Mouse (Mus musculus): ENCODE data around the gene Dip2c. TPM values are rescaled to one million over a fixed set of nuclear protein-coding genes. Genes with fewer than 3 reads are reported as not detected.

The Dip2c gene
- polyA plus RNA-seq, 1 experiment from 2014 or later = 3.5 TPM

DNA sequence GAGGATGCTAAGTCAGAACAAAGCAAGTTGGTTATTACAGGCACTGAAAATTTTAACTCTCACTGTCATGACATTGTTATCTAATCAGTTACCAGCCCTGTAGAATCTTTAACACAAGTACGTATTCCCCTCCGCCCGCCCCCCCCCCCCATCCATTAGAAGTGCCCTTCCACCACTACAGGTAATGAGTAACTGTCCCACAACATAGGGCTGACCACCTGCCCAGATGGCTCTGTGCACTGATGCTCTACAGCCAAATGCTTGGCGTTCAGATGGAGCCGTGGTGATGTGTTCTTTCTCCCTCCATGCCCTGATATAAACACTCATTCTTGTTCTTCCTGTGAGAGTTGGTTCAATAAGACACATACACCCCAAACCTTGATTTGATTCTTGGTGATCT, 10.8 kb upstream of the Dip2c start:
- Histone ChIP-seq H3K9me3 (ENCODE audit: low read length) (no peaks in the 10 kb centered on the region), H3K36me3 (ENCODE audit: insufficient read depth, low read length) (no peaks in the 10 kb centered on the region), H3K9ac (replicated peaks; ENCODE audit: low read depth) (no peak overlapping the region), H3K4me2 (replicated peaks; ENCODE audit: low read depth, low read length) (no peak overlapping the region), H3K27ac (ENCODE audit: low read length) (no peak overlapping the region), H3K4me1 (ENCODE audit: insufficient read depth, low read depth, low read length) (no peaks in the 10 kb centered on the region), H3K4me3 (ENCODE audit: low read depth, low read length) (no peak overlapping the region), H3K27me3 (replicated peaks; ENCODE audit: insufficient read depth, low read length) (no peaks in the 10 kb centered on the region)
- no peak for TF ChIP-seq CTCF (IDR thresholded peaks at IDR 0.05)
- TF ChIP-seq EP300 (IDR thresholded peaks at IDR 0.05) = no peak
- WGBS = 83% methylated on average over 5 of the region's 5 CpGs
- no peak for DNase-seq (ENCODE audit: low spot score)
- ATAC-seq = no peak

- Histone ChIP-seq H3K4me2 (replicated peaks; ENCODE audit: low read depth, low read length) (peak overlapping the region; percentile 83), H3K36me3 (ENCODE audit: insufficient read depth, low read length) (no peaks in the 10 kb centered on the region), H3K27me3 (replicated peaks; ENCODE audit: insufficient read depth, low read length) (no peaks in the 10 kb centered on the region), H3K4me1 (ENCODE audit: insufficient read depth, low read depth, low read length) (peaks cover 8% of the 10 kb centered on the region; the same call in 1 of the 2 replicates), H3K9ac (replicated peaks; ENCODE audit: low read depth) (peak overlapping the region; percentile 67), H3K9me3 (ENCODE audit: low read length) (no peaks in the 10 kb centered on the region), H3K27ac (ENCODE audit: low read length) (peak overlapping the region; percentile 89), H3K4me3 (ENCODE audit: low read depth, low read length) (peak overlapping the region; percentile 91)
- 3% methylated on average over 30 of the region's 75 CpGs for WGBS
- no peak for TF ChIP-seq CTCF (IDR thresholded peaks at IDR 0.05)
- DNase-seq (ENCODE audit: low spot score) = peak; percentile 35
- peak; percentile 65 for ATAC-seq
Measured at GRCm38 (mm10) chr13:9276856-9277620, 710 bp downstream of the Dip2c start.

DNA sequence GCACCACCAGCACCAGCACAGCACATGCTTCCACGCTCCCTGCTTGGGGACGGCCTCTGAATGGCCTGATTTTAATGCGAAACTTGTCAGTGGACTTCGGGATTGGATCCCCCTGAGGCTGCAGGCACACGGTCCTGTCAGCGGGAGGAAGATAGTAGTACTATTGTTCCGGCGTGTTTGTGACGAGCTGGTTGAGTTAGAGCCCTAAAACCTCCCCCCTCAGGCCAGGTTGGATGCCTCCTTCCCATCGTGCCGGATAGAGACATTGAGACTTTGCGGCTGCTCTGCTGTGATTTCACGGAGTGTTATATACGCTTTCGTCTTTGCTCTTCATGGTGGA, 1.3 kb downstream of the Dip2c start:
- WGBS = 4% methylated on average over 15 of the region's 15 CpGs
- H3K27me3 ChIP-seq (replicated peaks; ENCODE audit: insufficient read depth, low read length) = no peaks in the 10 kb centered on the region
- H3K4me1 ChIP-seq (ENCODE audit: insufficient read depth, low read depth, low read length) = peaks cover 8% of the 10 kb centered on the region; the same call in 1 of the 2 replicates
- ATAC-seq = no peak
- H3K4me3 ChIP-seq (ENCODE audit: low read depth, low read length) = peak overlapping the region; percentile 91
- no peak overlapping the region for H3K27ac ChIP-seq (ENCODE audit: low read length)
- H3K9ac ChIP-seq (replicated peaks; ENCODE audit: low read depth) = 0 out of 2 replicates have a peak overlapping the region, but pooled peaks have one; percentile 23
- DNase-seq (ENCODE audit: low spot score) = peak; percentile 15
- no peaks in the 10 kb centered on the region for H3K36me3 ChIP-seq (ENCODE audit: insufficient read depth, low read length)
- no peaks in the 10 kb centered on the region for H3K9me3 ChIP-seq (ENCODE audit: low read length)
- no peak for TF ChIP-seq EP300 (IDR thresholded peaks at IDR 0.05)
- no peak for TF ChIP-seq CTCF (IDR thresholded peaks at IDR 0.05)
- peak overlapping the region; percentile 83 for H3K4me2 ChIP-seq (replicated peaks; ENCODE audit: low read depth, low read length)

DNA sequence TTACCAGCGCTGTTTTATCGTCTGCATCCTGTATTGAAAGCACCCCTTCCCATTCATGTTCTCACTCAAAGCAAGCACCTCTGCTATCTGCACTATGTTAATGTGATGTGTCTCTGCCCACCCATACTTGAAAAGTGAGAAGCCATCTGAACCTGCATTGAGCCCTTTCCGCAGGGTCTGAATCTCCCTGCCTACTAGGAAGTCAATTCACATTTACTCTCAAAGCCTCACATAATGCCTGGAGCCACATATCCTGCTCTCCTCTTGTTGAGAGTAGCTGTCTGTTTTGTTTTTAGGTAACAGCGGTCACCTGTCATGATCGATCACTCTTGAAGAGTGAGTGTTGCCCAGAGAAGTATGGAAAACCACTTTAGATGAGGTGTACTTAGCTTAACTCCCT, 2.3 kb downstream of the Dip2c start:
- no peak for ATAC-seq
- no peak overlapping the region for H3K9ac ChIP-seq (replicated peaks; ENCODE audit: low read depth)
- H3K36me3 ChIP-seq (ENCODE audit: insufficient read depth, low read length) = no peaks in the 10 kb centered on the region
- H3K4me1 ChIP-seq (ENCODE audit: insufficient read depth, low read depth, low read length) = peaks cover 8% of the 10 kb centered on the region; the same call in 1 of the 2 replicates
- TF ChIP-seq EP300 (IDR thresholded peaks at IDR 0.05) = no peak
- TF ChIP-seq CTCF (IDR thresholded peaks at IDR 0.05) = no peak
- no peak for DNase-seq (ENCODE audit: low spot score)
- 87% methylated on average over 5 of the region's 5 CpGs for WGBS
- H3K4me3 ChIP-seq (ENCODE audit: low read depth, low read length) = no peak overlapping the region
- no peaks in the 10 kb centered on the region for H3K27me3 ChIP-seq (replicated peaks; ENCODE audit: insufficient read depth, low read length)
- no peak overlapping the region for H3K27ac ChIP-seq (ENCODE audit: low read length)
- no peaks in the 10 kb centered on the region for H3K9me3 ChIP-seq (ENCODE audit: low read length)
- H3K4me2 ChIP-seq (replicated peaks; ENCODE audit: low read depth, low read length) = no peak overlapping the region

DNA sequence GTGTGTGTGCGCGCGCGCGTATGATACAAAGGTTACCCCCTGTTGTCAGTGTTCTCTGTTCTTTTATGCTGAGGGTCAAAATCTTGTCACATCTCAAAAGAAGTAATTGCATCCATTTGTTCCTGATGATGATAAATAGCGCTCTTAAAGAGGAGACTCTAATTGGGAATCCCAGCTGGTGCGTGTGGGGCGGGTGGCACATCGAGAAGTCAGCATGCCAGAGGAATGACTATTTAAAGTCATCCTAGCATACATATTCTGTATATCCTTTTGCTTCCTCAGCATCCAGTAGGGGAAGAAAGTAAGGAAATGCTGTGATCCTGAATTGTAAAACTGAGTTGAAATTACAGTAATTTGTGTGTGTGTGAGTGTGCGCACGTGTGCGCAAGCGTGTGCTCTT, 6.7 kb downstream of the Dip2c start:
- ATAC-seq = no peak
- no peaks in the 10 kb centered on the region for H3K9me3 ChIP-seq (ENCODE audit: low read length)
- no peak for DNase-seq (ENCODE audit: low spot score)

GRCm38 (mm10) chr13:9289916-9290315, 13.6 kb downstream of the Dip2c start:
- no peak for DNase-seq (ENCODE audit: low spot score)
- H3K4me3 ChIP-seq (ENCODE audit: low read depth, low read length) = no peak overlapping the region
- H3K9me3 ChIP-seq (ENCODE audit: low read length) = no peaks in the 10 kb centered on the region
- no peak for ATAC-seq
- H3K27me3 ChIP-seq (replicated peaks; ENCODE audit: insufficient read depth, low read length) = no peaks in the 10 kb centered on the region
- TF ChIP-seq CTCF (IDR thresholded peaks at IDR 0.05) = no peak
- no peak for TF ChIP-seq EP300 (IDR thresholded peaks at IDR 0.05)
- no peak overlapping the region for H3K27ac ChIP-seq (ENCODE audit: low read length)
- no peaks in the 10 kb centered on the region for H3K36me3 ChIP-seq (ENCODE audit: insufficient read depth, low read length)
- 47% methylated on average over 2 of the region's 2 CpGs for WGBS
- H3K4me1 ChIP-seq (ENCODE audit: insufficient read depth, low read depth, low read length) = no peaks in the 10 kb centered on the region
- no peak overlapping the region for H3K4me2 ChIP-seq (replicated peaks; ENCODE audit: low read depth, low read length)
- no peak overlapping the region for H3K9ac ChIP-seq (replicated peaks; ENCODE audit: low read depth)

More for the DNA sequence above, 6.7 kb downstream of the Dip2c start:
- no peak overlapping the region for H3K4me3 ChIP-seq (ENCODE audit: low read depth, low read length)
- H3K27ac ChIP-seq (ENCODE audit: low read length) = no peak overlapping the region
- TF ChIP-seq CTCF (IDR thresholded peaks at IDR 0.05) (no peak), EP300 (IDR thresholded peaks at IDR 0.05) (no peak)
- no peak overlapping the region for H3K9ac ChIP-seq (replicated peaks; ENCODE audit: low read depth)
- 89% methylated on average over 13 of the region's 13 CpGs for WGBS
- H3K4me1 ChIP-seq (ENCODE audit: insufficient read depth, low read depth, low read length) = peaks cover 3% of the 10 kb centered on the region; the same call in 1 of the 2 replicates
- no peak overlapping the region for H3K4me2 ChIP-seq (replicated peaks; ENCODE audit: low read depth, low read length)
- H3K27me3 ChIP-seq (replicated peaks; ENCODE audit: insufficient read depth, low read length) = no peaks in the 10 kb centered on the region
- H3K36me3 ChIP-seq (ENCODE audit: insufficient read depth, low read length) = no peaks in the 10 kb centered on the region
